Mouse (Mus musculus) ES-E14 (cell line): Measurements from ENCODE around the gene Ghr.

Source experiments
- CHD2 ChIP-seq: IDR thresholded peaks from 2 replicates; pipeline ENCODE4 v1.6.1; 2014; ENCODE audit warnings: mild to moderate bottlenecking, low read depth, low read length, inconsistent platforms
- HCFC1 ChIP-seq: IDR thresholded peaks from 2 replicates; pipeline ENCODE4 v1.6.1; 2012; ENCODE audit warnings: low read length, inconsistent platforms, borderline replicate concordance; ENCODE audit not compliant: insufficient read depth
- MAFK ChIP-seq: IDR thresholded peaks from 2 replicates; pipeline ENCODE4 v1.6.1; 2014; ENCODE audit warnings: mild to moderate bottlenecking, low read depth, low read length, inconsistent platforms; ENCODE audit not compliant: insufficient read depth
- ZC3H11A ChIP-seq: IDR thresholded peaks from 2 replicates; pipeline ENCODE4 v1.6.1; 2012; ENCODE audit warnings: low read depth, mild to moderate bottlenecking, inconsistent platforms, low read length, borderline replicate concordance
- ZNF384 ChIP-seq: IDR thresholded peaks from 2 replicates; pipeline ENCODE4 v1.6.1; 2012; ENCODE audit warnings: low read depth, low read length, inconsistent platforms

- no peak for TF ChIP-seq ZC3H11A
- TF ChIP-seq MAFK: no peak
- no peak for TF ChIP-seq ZNF384
- no peak for TF ChIP-seq CHD2
- no peak for TF ChIP-seq HCFC1
Observed at GRCm38 (mm10) chr15:3435637-3436036, 147.7 kb downstream of the Ghr start.
